Mouse (Mus musculus) embryonic facial prominence, embryonic 11.5 days (tissue): ENCODE measurements around the gene Tnip1. TPM values are rescaled to one million over a fixed set of nuclear protein-coding genes. Genes with fewer than 3 reads are reported as not detected.
"Not testable (repeated sequence)": the region's sequence is repeated elsewhere in the genome, so short reads cannot be mapped to it uniquely, and the experiment has no call there.

Experiments used
- ATAC-seq: fragments of 200-750 bp; cut with Nextera tagmentation; replicated peaks from 2 replicates; pipeline ENCODE4 v1.8.0; 2017; ENCODE audit warnings: low read depth; ENCODE audit not compliant: insufficient number of reproducible peaks, low FRiP score, low TSS enrichment
- DNase-seq: peaks from one replicate; pipeline ENCODE4 v3.0.0-alpha.2; 2015; ENCODE audit warnings: low spot score
- H3K27ac ChIP-seq: fragments of 300-500 bp; sonication (generic); replicated peaks from 2 replicates; pipeline ENCODE4 v1.5.1; 2014; ENCODE audit warnings: mild to moderate bottlenecking, low read depth, low read length, control low read depth
- H3K27me3 ChIP-seq: fragments of 300-500 bp; sonication (generic); 2 replicates; pipeline ENCODE4 v1.6.1; 2014; ENCODE audit warnings: mild to moderate bottlenecking, low read length, moderate library complexity, mixed read lengths; ENCODE audit not compliant: control insufficient read depth, insufficient read depth
- H3K36me3 ChIP-seq: fragments of 300-500 bp; sonication (generic); replicated peaks from 2 replicates; pipeline ENCODE4 v1.6.1; 2014; ENCODE audit warnings: low read depth, mild to moderate bottlenecking, low read length, moderate library complexity, mixed read lengths; ENCODE audit not compliant: control insufficient read depth, insufficient read depth
- H3K4me1 ChIP-seq: fragments of 300-500 bp; sonication (generic); 2 replicates; pipeline ENCODE4 v1.6.1; 2014; ENCODE audit warnings: low read length, mixed read lengths; ENCODE audit not compliant: control insufficient read depth, insufficient read depth
- H3K4me2 ChIP-seq: fragments of 300-500 bp; sonication (generic); 2 replicates; pipeline ENCODE4 v1.6.1; 2014; ENCODE audit warnings: low read depth, mild to moderate bottlenecking, control low read depth, low read length, moderate library complexity
- H3K4me3 ChIP-seq: fragments of 300-500 bp; sonication (generic); 2 replicates; pipeline ENCODE4 v1.5.1; 2014; ENCODE audit warnings: low read depth, low read length, control low read depth
- H3K9ac ChIP-seq: fragments of 300-500 bp; sonication (generic); replicated peaks from 2 replicates; pipeline ENCODE4 v1.6.1; 2014; ENCODE audit warnings: mild to moderate bottlenecking, control low read depth, low read length
- H3K9me3 ChIP-seq: fragments of 300-500 bp; sonication (generic); replicated peaks from 2 replicates; pipeline ENCODE4 v1.6.1; 2016; ENCODE audit warnings: mild to moderate bottlenecking, low read length, inconsistent platforms, mixed read lengths; ENCODE audit not compliant: control insufficient read depth
- WGBS: fragments of 180-500 bp; shearing (Covaris S2); extraction: QIAGEN DNeasy Blood & Tissue Kit; methylation state at CpG from one replicate; pipeline ENCODE4 v1.1.7; 2014; 5-methylcytosine and 5-hydroxymethylcytosine counted together
- polyA plus RNA-seq: library from polyadenylated mRNA; unstranded; fragments of >200 nt; fragmentation: Nextera tagmentation; extraction: Ambion mirVana; gene quantifications from 2 replicates; pipeline ENCODE4 v1.2.1, GENCODE M21; 2014

Tnip1 gene
- polyA plus RNA-seq, 1 experiment from 2014 or later: 9.1 TPM

DNA sequence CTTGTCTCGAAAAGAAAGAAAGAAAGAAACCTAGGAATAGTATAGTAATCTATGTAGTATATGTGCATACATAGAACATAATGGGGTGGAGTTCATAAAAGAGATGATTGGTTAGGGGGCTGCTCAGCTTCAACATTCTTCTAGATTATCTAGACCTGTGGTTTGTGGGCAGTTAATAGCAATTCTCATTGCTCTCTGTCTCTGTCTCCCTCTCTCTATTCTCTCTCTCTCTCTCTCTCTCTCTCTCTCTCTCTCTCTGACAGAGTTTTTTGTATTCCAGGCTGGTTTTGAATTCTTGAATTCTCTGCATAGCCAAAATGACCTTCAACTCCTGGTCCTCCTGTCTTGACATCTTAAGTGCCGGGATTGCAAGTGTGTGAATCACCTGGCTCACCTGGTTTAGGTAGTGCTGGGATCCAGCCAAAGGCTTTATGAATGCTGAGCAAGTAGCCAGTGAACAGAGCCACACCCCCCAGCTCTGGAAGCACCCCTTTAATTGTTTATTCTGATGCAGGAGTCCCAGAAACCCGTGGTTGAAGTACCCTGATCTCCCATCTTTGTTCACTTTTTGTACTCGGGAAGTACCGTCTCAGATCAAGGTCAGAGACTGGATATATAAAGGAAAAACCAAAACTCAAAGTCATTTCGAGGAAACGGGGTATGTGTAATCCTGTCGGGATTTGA is 8.8 kb upstream of the Tnip1 start:
- no peak overlapping the region for H3K27ac ChIP-seq
- H3K36me3 ChIP-seq: no peaks in the 10 kb centered on the region
- H3K4me2 ChIP-seq: no peak overlapping the region
- no peaks in the 10 kb centered on the region for H3K9me3 ChIP-seq
- ATAC-seq (no peak), DNase-seq (no peak)
- no peaks in the 10 kb centered on the region for H3K27me3 ChIP-seq
- H3K4me1 ChIP-seq: no peaks in the 10 kb centered on the region
- H3K9ac ChIP-seq: no peak overlapping the region
- H3K4me3 ChIP-seq: no peak overlapping the region
- WGBS: 70% methylated on average over 8 of the region's 8 CpGs

- Histone ChIP-seq H3K36me3 (no peaks in the 10 kb centered on the region), H3K27me3 (no peaks in the 10 kb centered on the region), H3K9me3 (no peaks in the 10 kb centered on the region), H3K9ac (no peak overlapping the region), H3K27ac (no peak overlapping the region), H3K4me2 (no peak overlapping the region), H3K4me1 (no peaks in the 10 kb centered on the region), H3K4me3 (no peak overlapping the region)
- ATAC-seq: no peak
- 85% methylated on average over 6 of the region's 6 CpGs for WGBS
- DNase-seq: no peak
Observed at GRCm38 (mm10) chr11:54965234-54965633, 2.5 kb upstream of the Tnip1 start.

DNA sequence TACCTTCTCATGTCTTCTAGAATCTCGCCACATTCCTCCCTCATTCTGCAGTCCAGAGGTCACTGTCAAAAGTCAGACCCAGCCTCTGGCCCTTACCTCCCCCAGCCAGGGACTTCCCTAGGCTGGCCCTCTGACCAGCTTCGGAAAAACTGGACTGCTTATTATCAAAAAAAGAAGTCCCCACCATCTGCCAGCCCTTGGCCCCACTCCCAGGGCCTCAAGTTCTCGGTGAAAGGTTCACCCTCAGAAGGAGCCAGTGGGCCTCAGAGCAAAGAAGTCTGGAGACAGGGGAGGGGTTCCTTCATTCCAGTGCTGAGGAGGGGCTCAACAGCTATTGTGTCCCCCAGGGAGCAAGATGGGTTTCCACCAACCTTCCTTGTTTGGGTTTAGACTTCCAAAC is 796 bp downstream of the Tnip1 start:
- DNase-seq (no peak), ATAC-seq (no peak)
- no peak overlapping the region for H3K4me3 ChIP-seq
- no peaks in the 10 kb centered on the region for H3K27me3 ChIP-seq
- no peaks in the 10 kb centered on the region for H3K4me1 ChIP-seq
- H3K4me2 ChIP-seq: no peak overlapping the region
- H3K27ac ChIP-seq: no peak overlapping the region
- WGBS: 59% methylated on average over 3 of the region's 3 CpGs
- no peak overlapping the region for H3K9ac ChIP-seq
- no peaks in the 10 kb centered on the region for H3K9me3 ChIP-seq
- H3K36me3 ChIP-seq: no peaks in the 10 kb centered on the region

GRCm38 (mm10) chr11:54961164-54961850 is 1.4 kb downstream of the Tnip1 start:
- ATAC-seq: no peak
- Histone ChIP-seq H3K4me1 (no peaks in the 10 kb centered on the region), H3K27me3 (no peaks in the 10 kb centered on the region), H3K4me2 (no peak overlapping the region), H3K27ac (no peak overlapping the region), H3K9me3 (no peaks in the 10 kb centered on the region), H3K4me3 (no peak overlapping the region), H3K36me3 (no peaks in the 10 kb centered on the region), H3K9ac (no peak overlapping the region)
- no peak for DNase-seq
- WGBS: 75% methylated on average over 6 of the region's 6 CpGs

DNA sequence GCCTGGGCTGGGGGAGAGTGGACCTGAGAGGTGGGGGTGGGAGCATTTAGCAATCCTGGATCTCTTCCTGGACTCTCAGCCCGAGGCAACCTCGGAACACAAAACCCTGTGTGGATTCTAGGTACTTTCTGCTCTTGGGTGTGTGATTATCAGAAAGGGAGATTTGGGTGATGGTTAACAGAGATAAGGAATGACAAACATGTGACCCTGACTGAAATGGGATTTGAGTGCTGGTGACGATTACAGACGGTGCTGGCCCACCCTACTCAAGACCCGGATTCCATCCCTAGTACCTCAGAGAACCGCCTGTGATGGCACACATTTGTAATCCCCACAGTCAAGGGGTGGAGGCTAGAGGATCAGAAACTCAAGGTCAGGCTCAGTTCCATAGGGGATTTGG is 2.5 kb downstream of the Tnip1 start:
- DNase-seq: no peak
- H3K4me1 ChIP-seq: no peaks in the 10 kb centered on the region
- no peak overlapping the region for H3K27ac ChIP-seq
- no peaks in the 10 kb centered on the region for H3K36me3 ChIP-seq
- no peak overlapping the region for H3K4me2 ChIP-seq
- H3K4me3 ChIP-seq: no peak overlapping the region
- H3K27me3 ChIP-seq: no peaks in the 10 kb centered on the region
- ATAC-seq: no peak
- H3K9ac ChIP-seq: no peak overlapping the region
- 83% methylated on average over 6 of the region's 6 CpGs for WGBS
- H3K9me3 ChIP-seq: no peaks in the 10 kb centered on the region

GRCm38 (mm10) chr11:54958571-54959073 is 4.1 kb downstream of the Tnip1 start:
- H3K27me3 ChIP-seq: no peaks in the 10 kb centered on the region
- 65% methylated on average over 3 of the region's 3 CpGs for WGBS
- no peak for DNase-seq
- no peak overlapping the region for H3K4me2 ChIP-seq
- no peaks in the 10 kb centered on the region for H3K4me1 ChIP-seq
- H3K9ac ChIP-seq: no peak overlapping the region
- ATAC-seq: no peak
- no peaks in the 10 kb centered on the region for H3K9me3 ChIP-seq
- H3K36me3 ChIP-seq: no peaks in the 10 kb centered on the region
- no peak overlapping the region for H3K4me3 ChIP-seq
- H3K27ac ChIP-seq: no peak overlapping the region

DNA sequence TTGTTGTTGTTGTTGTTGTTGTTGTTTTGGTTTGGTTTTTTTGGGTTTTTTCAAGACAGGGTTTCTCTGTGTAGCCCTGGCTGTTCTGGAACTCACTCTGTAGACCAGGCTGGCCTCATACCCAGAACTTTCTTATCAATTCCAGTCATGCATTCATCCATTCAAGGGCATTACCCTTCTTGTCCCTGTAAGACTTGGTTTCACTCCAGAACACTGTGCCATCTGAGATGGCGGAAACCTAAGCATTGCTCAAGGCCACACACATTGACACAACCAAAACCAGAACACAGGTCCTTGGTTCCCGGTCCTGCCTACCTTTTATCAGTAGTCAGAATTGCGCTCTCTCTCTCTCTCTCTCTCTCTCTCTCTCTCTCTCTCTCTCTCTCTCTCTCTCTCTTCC is 5.0 kb downstream of the Tnip1 start:
- not testable (repeated sequence) for H3K4me3 ChIP-seq, H3K27ac ChIP-seq, ATAC-seq, DNase-seq, H3K9ac ChIP-seq, H3K4me2 ChIP-seq, H3K9me3 ChIP-seq, H3K27me3 ChIP-seq, H3K4me1 ChIP-seq, H3K36me3 ChIP-seq
- WGBS: 86% methylated on average over 3 of the region's 3 CpGs

- Histone ChIP-seq H3K4me2 (no peak overlapping the region), H3K9me3 (no peaks in the 10 kb centered on the region), H3K27me3 (no peaks in the 10 kb centered on the region), H3K4me1 (no peaks in the 10 kb centered on the region), H3K36me3 (no peaks in the 10 kb centered on the region), H3K27ac (no peak overlapping the region), H3K4me3 (no peak overlapping the region), H3K9ac (no peak overlapping the region)
- 48% methylated on average over 7 of the region's 7 CpGs for WGBS
- no peak for ATAC-seq
- DNase-seq: no peak
Observed at GRCm38 (mm10) chr11:54956912-54957311, 5.8 kb downstream of the Tnip1 start.
